20 mouse cellular contexts compared by ENCODE assay signal in the genomic region with DNA sequence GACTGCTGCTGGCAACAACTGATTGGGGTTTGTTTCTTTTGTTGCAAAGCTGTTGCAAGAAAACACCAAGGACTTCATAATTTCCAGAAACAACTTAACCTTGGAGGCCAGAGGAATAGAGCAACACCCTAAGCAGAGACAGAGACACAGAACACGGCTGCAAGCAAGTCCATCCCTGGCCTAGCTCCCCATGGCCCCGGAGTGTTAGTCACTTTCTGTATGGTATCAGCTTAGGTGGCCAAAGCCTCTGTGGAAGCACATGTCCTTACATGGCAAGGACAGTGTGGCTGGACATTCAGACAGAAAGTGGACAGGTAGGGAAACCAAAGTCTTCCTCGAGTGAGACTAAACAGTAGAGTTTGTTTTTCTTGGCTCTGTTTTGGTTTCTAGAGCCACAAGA. TPM values are rescaled to one million over a fixed set of nuclear protein-coding genes. Genes with fewer than 3 reads are reported as not detected.
DNase-seq lines count a peak whose midpoint lies in the region; ATAC-seq and TF ChIP-seq lines count a peak whose summit lies in the region.
"Had no signal": no experiment of that assay in that cellular context is flagged by ENCODE, and none has a peak within 500 bp of the region (broad histone marks: within the 10 kb centered on the region; RNA-seq: fewer than 3 reads in every experiment).

No protein-coding gene starts in this region.

- H3K27ac ChIP-seq in gastrocnemius, adult 2 months = peak overlapping the region; percentile 25; the same call in 1 of the 2 replicates
- H3K27ac ChIP-seq in embryonic fibroblast, embryonic 13.5 days (ENCODE audit: insufficient read depth, low read length) = peak overlapping the region; percentile 56
- H3K27ac ChIP-seq: forebrain, embryonic 10.5 days; forebrain, embryonic 15.5 days; hindbrain, embryonic 13.5 days; hindbrain, postnatal 0 days had no signal

- no peak for ATAC-seq in monocyte, adult 5-6 weeks (replicated peaks; ENCODE audit: insufficient number of reproducible peaks, low FRiP score, low TSS enrichment, poor library complexity, severe bottlenecking)
- ATAC-seq: activated CD4-positive, CD25-positive, alpha-beta regulatory T cell, adult 4 months; forebrain, embryonic 15.5 days; hindbrain, postnatal 0 days had no signal

- H3K4me1 ChIP-seq in embryonic fibroblast, embryonic 13.5 days (ENCODE audit: control insufficient read depth, insufficient read depth, low read length) = peaks cover 17% of the 10 kb centered on the region
- H3K4me1 ChIP-seq: forebrain, embryonic 15.5 days; hindbrain, embryonic 13.5 days had no signal

- TF ChIP-seq POLR2A in embryonic fibroblast, embryonic 13.5 days (IDR thresholded peaks at IDR 0.05; ENCODE audit: low read depth, low read length) = no peak

- no peak for TF ChIP-seq CTCF in gastrocnemius, adult 2 months (IDR thresholded peaks at IDR 0.05)
- TF ChIP-seq CTCF in embryonic fibroblast, embryonic 13.5 days (IDR thresholded peaks at IDR 0.05; ENCODE audit: borderline replicate concordance, insufficient read depth, low read length) = no peak

- DNase-seq in adrenal gland, adult 2 months = peak; percentile 29
- DNase-seq in adrenal gland, adult 8-10 months = no peak
- no peak for DNase-seq in gastrocnemius, adult 2 months
- no peak for DNase-seq in gastrocnemius, postnatal 36 days
- DNase-seq in 416B (ENCODE audit: low read depth) = peak; percentile 45
- DNase-seq: cerebellum, adult 18-20 months; cerebellum, adult 9-11 months; cerebellum, postnatal 36 days; gastrocnemius, postnatal 10 days; heart, postnatal 10 days; kidney, adult 18-20 months had no signal

- no peak overlapping the region for H3K4me3 ChIP-seq in gastrocnemius, adult 2 months
- no peak overlapping the region for H3K4me3 ChIP-seq in embryonic fibroblast, embryonic 13.5 days (ENCODE audit: insufficient read depth, low read length)
- H3K4me3 ChIP-seq: erythroblast, embryonic 14.5 days; forebrain, embryonic 10.5 days; forebrain, embryonic 15.5 days; hindbrain, embryonic 13.5 days had no signal

- intact Hi-C loops in gastrocnemius, adult 2 months (cut with DNase I) = no loop called here
- intact Hi-C loops in gastrocnemius, postnatal 36 days (cut with DNase I) = no loop called here

RNA-seq across cellular contexts. Expression of a gene that starts 44.1 kb away (rescaled TPM):
- 10 to 100 TPM; 13.5 to 14.8 TPM for total RNA-seq in adrenal gland, adult 2 months (2021)
- 2.8 and 3.4 TPM in 2 replicates for polyA plus RNA-seq in adrenal gland, adult 2 months (2012; rRNA removed)
- 10 to 100 TPM; 17.9 to 21.1 (median 18.8) TPM for total RNA-seq in adrenal gland, adult 8-10 months (2022)
- 10 to 100 TPM; 26.0 to 34.8 TPM for total RNA-seq in gastrocnemius, adult 2 months (2021)
- total RNA-seq in gastrocnemius, postnatal 36 days (2021) = 10 to 100 TPM; 19.7 to 24.2 TPM
- 31.2 and 36.3 TPM in 2 replicates for polyA plus RNA-seq in embryonic fibroblast, embryonic 13.5 days (2011; ENCODE audit: insufficient read length, low read depth, missing spikeins)
- 0.95 to 1.5 TPM (median 1.2 TPM) in 3 replicates for total RNA-seq in monocyte, adult 5-6 weeks (2017)
- total RNA-seq: MEL had no signal
- polyA plus RNA-seq: activated CD4-positive, CD25-positive, alpha-beta regulatory T cell, adult 4 months; erythroblast, embryonic 14.5 days had no signal

Comparison
In these comparisons a context has a peak if more than half of its experiments do, and no peak if none do; other contexts are left out.
1. DNase-seq: peak in adrenal gland, adult 2 months (single experiment) and 416B (single experiment); none in adrenal gland, adult 8-10 months (single experiment), gastrocnemius, adult 2 months (single experiment) and gastrocnemius, postnatal 36 days (0 of 2).